Mouse (Mus musculus): Measurements from ENCODE around the gene Psg27. TPM values are rescaled to one million over a fixed set of nuclear protein-coding genes. Genes with fewer than 3 reads are reported as not detected.
A peak's percentile ranks its signal among the peaks of the same experiment; 100 is the strongest.

Gene Psg27
- polyA plus RNA-seq, 1 experiment from 2014 or later, result not detected

- 18% methylated on average over 9 of the region's 9 CpGs for WGBS (ENCODE audit: insufficient replicate concordance)
- Histone ChIP-seq H3K4me3 (ENCODE audit: low read depth, low read length) (no peak overlapping the region), H3K27ac (ENCODE audit: low read depth, low read length) (no peak overlapping the region), H3K36me3 (ENCODE audit: control insufficient read depth, insufficient read depth, low read length) (no peaks in the 10 kb centered on the region), H3K9ac (ENCODE audit: low read depth, low read length) (no peak overlapping the region), H3K9me3 (replicated peaks; ENCODE audit: control insufficient read depth, low read length) (no peaks in the 10 kb centered on the region), H3K4me1 (ENCODE audit: control insufficient read depth, insufficient read depth, low read length) (no peaks in the 10 kb centered on the region), H3K4me2 (no peak overlapping the region), H3K27me3 (ENCODE audit: control insufficient read depth, insufficient read depth, low read length) (no peaks in the 10 kb centered on the region)
- ATAC-seq (replicated peaks; ENCODE audit: insufficient number of reproducible peaks, low FRiP score, low TSS enrichment), result peak; percentile 46; the same call in 1 of the 2 replicates
Measured at GRCm38 (mm10) chr7:18511479-18511878, 55.6 kb downstream of the Psg27 start.

Other genes starting within 250 kb of the Psg27 start
- not detected in 2 replicates for gene Psg18, start 212.3 kb downstream of the Psg27 start, polyA plus RNA-seq (2014; fragmentation: Nextera tagmentation; extraction: Ambion mirVana)
- gene Psg28, start 135.3 kb downstream of the Psg27 start, polyA plus RNA-seq (2014; fragmentation: Nextera tagmentation; extraction: Ambion mirVana), result not detected in 2 replicates
- not detected in 2 replicates for gene Psg26, start 83.1 kb downstream of the Psg27 start, polyA plus RNA-seq (2014; fragmentation: Nextera tagmentation; extraction: Ambion mirVana)
- 0.10 and 0.11 TPM in 2 replicates for gene Psg25, start 35.0 kb downstream of the Psg27 start, polyA plus RNA-seq (2014; fragmentation: Nextera tagmentation; extraction: Ambion mirVana)
- gene Psg23, start 49.2 kb upstream of the Psg27 start, polyA plus RNA-seq (2014; fragmentation: Nextera tagmentation; extraction: Ambion mirVana), result not detected in 2 replicates
- gene Psg21, start 89.4 kb upstream of the Psg27 start, polyA plus RNA-seq (2014; fragmentation: Nextera tagmentation; extraction: Ambion mirVana), result not detected in 2 replicates
- gene Psg20, start 118.9 kb upstream of the Psg27 start, polyA plus RNA-seq (2014; fragmentation: Nextera tagmentation; extraction: Ambion mirVana), result not detected in 2 replicates
- not detected in 2 replicates for gene Psg22, start 150.8 kb upstream of the Psg27 start, polyA plus RNA-seq (2014; fragmentation: Nextera tagmentation; extraction: Ambion mirVana)
- gene Psg19, start 231.2 kb upstream of the Psg27 start, polyA plus RNA-seq (2014; fragmentation: Nextera tagmentation; extraction: Ambion mirVana), result not detected in 2 replicates